Mouse (Mus musculus): Measurements from ENCODE around the gene Ak3. TPM values are rescaled to one million over a fixed set of nuclear protein-coding genes. Genes with fewer than 3 reads are reported as not detected.
A peak's percentile ranks its signal among the peaks of the same experiment; 100 is the strongest.

Ak3 gene
- total RNA-seq, 1 experiment: 13.8 TPM

DNA sequence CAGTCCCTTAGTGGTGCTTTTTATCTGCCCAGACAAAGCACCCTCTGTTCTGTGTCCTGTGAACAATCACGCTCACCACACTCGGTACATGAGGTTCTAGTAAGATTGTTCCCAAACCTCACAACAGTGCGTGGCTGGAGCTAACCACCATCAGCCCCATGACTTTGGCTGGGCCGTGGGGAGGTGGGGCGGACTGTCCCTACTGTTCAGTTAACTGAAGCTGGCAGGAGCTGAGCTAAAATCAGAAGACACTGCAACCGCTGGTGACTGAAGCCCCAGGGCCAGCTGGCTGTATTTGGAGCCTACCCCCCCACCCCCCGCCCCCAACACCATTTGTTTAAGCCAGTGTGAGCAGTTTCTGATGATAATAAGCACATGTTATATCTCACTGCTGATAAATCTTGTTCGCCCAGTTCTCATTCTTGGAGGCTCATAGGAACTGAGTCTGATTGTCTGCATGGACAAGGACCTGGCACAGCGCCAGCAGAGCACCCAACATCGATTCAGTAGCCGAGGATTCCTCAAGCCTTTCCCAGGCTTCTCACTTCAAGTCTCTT is 23.3 kb downstream of the Ak3 start:
- DNase-seq (ENCODE audit: low read depth, low spot score): no peak
- in situ Hi-C loops (cut with MboI; ENCODE audit: low sequenced_read_pairs in 2 of 2, unreplicated experiment in 2 of 2): no loop called here
- Histone ChIP-seq H3K9me3 (ENCODE audit: control insufficient read depth, insufficient read depth, low read depth, low read length) (no peaks in the 10 kb centered on the region), H3K4me1 (ENCODE audit: control insufficient read depth in 2 of 2, insufficient read depth in 2 of 2, low read length in 2 of 2, poor library complexity in 1 of 2) (0 out of 4 replicates have a peak, but pooled peaks cover 0 to 2% of the 10 kb centered on the region in 2 experiments), H3K36me3 (ENCODE audit: control insufficient read depth, insufficient read depth, low read length, poor library complexity, severe bottlenecking) (peaks cover 28% of the 10 kb centered on the region; the same call in 1 of the 2 replicates), H3K4me3 (ENCODE audit: insufficient read depth in 1 of 2, low read depth in 1 of 2, low read length in 2 of 2, poor library complexity in 1 of 2, severe bottlenecking in 1 of 2) (no peak overlapping the region), H3K27ac (ENCODE audit: insufficient read depth, low read depth, low read length, poor library complexity, severe bottlenecking) (no peak overlapping the region), H3K9ac (ENCODE audit: insufficient read depth, low read depth, low read length, poor library complexity, severe bottlenecking) (no peak overlapping the region)
- no peak for TF ChIP-seq MAFK (IDR thresholded peaks at IDR 0.05; ENCODE audit: insufficient read depth, low read depth, low read length)
- TF ChIP-seq HCFC1 (IDR thresholded peaks at IDR 0.05; ENCODE audit: borderline replicate concordance, insufficient read depth, low read length): no peak
- no peak for TF ChIP-seq ZC3H11A (IDR thresholded peaks at IDR 0.05; ENCODE audit: borderline replicate concordance, low read depth, low read length)
- no peak for TF ChIP-seq CHD2 (IDR thresholded peaks at IDR 0.05; ENCODE audit: low read depth, low read length)
- no peak for TF ChIP-seq ZNF384 (IDR thresholded peaks at IDR 0.05; ENCODE audit: low read depth, low read length)

DNA sequence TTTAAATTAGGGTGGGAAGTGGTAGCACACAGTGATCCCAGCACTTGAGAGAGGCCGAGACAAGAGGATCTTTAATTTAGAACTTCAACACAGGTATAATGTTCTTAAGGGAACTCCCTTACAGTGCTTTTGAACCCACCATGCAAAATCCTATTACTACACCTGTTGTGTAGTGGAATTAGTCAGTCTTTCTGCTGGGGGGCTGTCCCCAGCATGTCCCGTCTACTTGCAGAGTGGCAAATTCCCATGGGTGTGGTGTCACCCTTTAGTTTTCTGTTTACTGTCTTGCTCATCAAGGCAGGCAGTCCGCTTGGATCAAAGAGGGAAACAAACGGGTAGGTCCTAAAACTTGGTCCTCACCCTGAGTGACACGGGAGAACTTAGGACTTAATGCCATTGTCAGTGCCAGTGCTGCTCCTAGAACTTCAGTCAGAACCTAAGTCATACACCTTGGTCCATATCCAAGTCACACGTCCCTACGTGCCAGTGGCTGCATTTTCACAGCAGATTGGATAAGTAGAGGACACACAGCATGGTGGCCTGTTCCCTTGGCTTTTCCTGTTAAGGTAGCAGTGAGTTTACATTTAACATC is 25.9 kb downstream of the Ak3 start:
- no peaks in the 10 kb centered on the region for H3K9me3 ChIP-seq (ENCODE audit: control insufficient read depth, insufficient read depth, low read depth, low read length)
- TF ChIP-seq CHD2 (IDR thresholded peaks at IDR 0.05; ENCODE audit: low read depth, low read length) (no peak), MAFK (IDR thresholded peaks at IDR 0.05; ENCODE audit: insufficient read depth, low read depth, low read length) (no peak), ZC3H11A (IDR thresholded peaks at IDR 0.05; ENCODE audit: borderline replicate concordance, low read depth, low read length) (no peak), ZNF384 (IDR thresholded peaks at IDR 0.05; ENCODE audit: low read depth, low read length) (no peak), HCFC1 (IDR thresholded peaks at IDR 0.05; ENCODE audit: borderline replicate concordance, insufficient read depth, low read length) (no peak)
- no peak overlapping the region for H3K4me3 ChIP-seq (ENCODE audit: insufficient read depth in 1 of 2, low read depth in 1 of 2, low read length in 2 of 2, poor library complexity in 1 of 2, severe bottlenecking in 1 of 2)
- DNase-seq (ENCODE audit: low read depth, low spot score): no peak
- no peak overlapping the region for H3K27ac ChIP-seq (ENCODE audit: insufficient read depth, low read depth, low read length, poor library complexity, severe bottlenecking)
- 0 out of 4 replicates have a peak, but pooled peaks cover 0 to 2% of the 10 kb centered on the region in 2 experiments for H3K4me1 ChIP-seq (ENCODE audit: control insufficient read depth in 2 of 2, insufficient read depth in 2 of 2, low read length in 2 of 2, poor library complexity in 1 of 2)
- in situ Hi-C loops (cut with MboI; ENCODE audit: low sequenced_read_pairs in 2 of 2, unreplicated experiment in 2 of 2): no loop called here
- no peak overlapping the region for H3K9ac ChIP-seq (ENCODE audit: insufficient read depth, low read depth, low read length, poor library complexity, severe bottlenecking)
- H3K36me3 ChIP-seq (ENCODE audit: control insufficient read depth, insufficient read depth, low read length, poor library complexity, severe bottlenecking): peaks cover 28% of the 10 kb centered on the region; the same call in 1 of the 2 replicates

DNA sequence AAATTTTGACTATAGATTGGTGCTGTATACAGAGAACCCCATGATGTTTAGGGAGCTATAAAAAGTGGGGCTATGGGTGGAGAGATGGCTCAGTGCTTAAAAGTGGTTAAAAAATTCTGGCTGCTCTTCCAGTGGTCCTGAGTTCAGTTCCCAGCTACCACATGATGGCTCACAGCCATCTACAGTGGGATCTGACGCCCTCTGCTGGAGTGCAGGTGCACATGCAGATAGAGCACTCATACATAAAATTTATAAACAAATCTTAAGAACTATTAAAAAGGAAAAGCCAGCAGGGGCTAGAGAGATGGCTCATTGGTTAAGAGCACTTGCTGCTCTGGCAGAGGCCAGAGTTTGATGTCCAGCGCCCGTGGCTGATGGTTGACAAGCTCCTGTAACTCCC is 28.1 kb downstream of the Ak3 start:
- in situ Hi-C loops (cut with MboI; ENCODE audit: low sequenced_read_pairs in 2 of 2, unreplicated experiment in 2 of 2): no loop called here
- Histone ChIP-seq H3K4me3 (ENCODE audit: insufficient read depth in 1 of 2, low read depth in 1 of 2, low read length in 2 of 2, poor library complexity in 1 of 2, severe bottlenecking in 1 of 2) (no peak overlapping the region), H3K27ac (ENCODE audit: insufficient read depth, low read depth, low read length, poor library complexity, severe bottlenecking) (no peak overlapping the region), H3K36me3 (ENCODE audit: control insufficient read depth, insufficient read depth, low read length, poor library complexity, severe bottlenecking) (peaks cover 21% of the 10 kb centered on the region), H3K9ac (ENCODE audit: insufficient read depth, low read depth, low read length, poor library complexity, severe bottlenecking) (no peak overlapping the region), H3K9me3 (ENCODE audit: control insufficient read depth, insufficient read depth, low read depth, low read length) (no peaks in the 10 kb centered on the region), H3K4me1 (ENCODE audit: control insufficient read depth in 2 of 2, insufficient read depth in 2 of 2, low read length in 2 of 2, poor library complexity in 1 of 2) (0 out of 4 replicates have a peak, but pooled peaks cover 0 to 2% of the 10 kb centered on the region in 2 experiments)
- TF ChIP-seq ZNF384 (IDR thresholded peaks at IDR 0.05; ENCODE audit: low read depth, low read length): no peak
- TF ChIP-seq ZC3H11A (IDR thresholded peaks at IDR 0.05; ENCODE audit: borderline replicate concordance, low read depth, low read length): peak; percentile 41; the same call in 1 of the 2 replicates
- no peak for DNase-seq (ENCODE audit: low read depth, low spot score)

DNA sequence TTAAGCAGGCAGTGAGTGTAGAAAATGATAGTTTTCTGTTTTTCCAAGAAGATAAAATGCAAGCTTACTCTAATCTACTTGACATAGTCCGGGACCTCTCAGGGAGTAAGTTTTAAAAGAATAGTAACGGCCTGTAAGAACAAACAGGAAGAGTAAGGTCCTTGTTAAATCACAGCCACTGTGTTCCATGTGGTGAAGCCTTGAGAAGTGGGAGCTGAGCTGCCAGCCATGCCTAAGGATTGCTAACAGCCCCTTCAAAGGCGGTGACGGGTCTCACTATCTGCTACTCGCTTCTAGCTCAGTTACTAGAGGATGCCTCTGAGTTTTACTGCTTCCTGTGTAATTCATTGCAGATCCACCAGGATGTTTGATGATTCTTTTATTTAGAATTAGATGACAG is 31.0 kb downstream of the Ak3 start:
- H3K4me1 ChIP-seq (ENCODE audit: control insufficient read depth in 2 of 2, insufficient read depth in 2 of 2, low read length in 2 of 2, poor library complexity in 1 of 2): no peaks in the 10 kb centered on the region
- DNase-seq (ENCODE audit: low read depth, low spot score): no peak
- TF ChIP-seq MAFK (IDR thresholded peaks at IDR 0.05; ENCODE audit: insufficient read depth, low read depth, low read length): no peak
- no peak for TF ChIP-seq ZC3H11A (IDR thresholded peaks at IDR 0.05; ENCODE audit: borderline replicate concordance, low read depth, low read length)
- TF ChIP-seq HCFC1 (IDR thresholded peaks at IDR 0.05; ENCODE audit: borderline replicate concordance, insufficient read depth, low read length): no peak
- TF ChIP-seq ZNF384 (IDR thresholded peaks at IDR 0.05; ENCODE audit: low read depth, low read length): no peak
- TF ChIP-seq CHD2 (IDR thresholded peaks at IDR 0.05; ENCODE audit: low read depth, low read length): no peak
- H3K27ac ChIP-seq (ENCODE audit: insufficient read depth, low read depth, low read length, poor library complexity, severe bottlenecking): no peak overlapping the region
- no peak overlapping the region for H3K9ac ChIP-seq (ENCODE audit: insufficient read depth, low read depth, low read length, poor library complexity, severe bottlenecking)
- H3K36me3 ChIP-seq (ENCODE audit: control insufficient read depth, insufficient read depth, low read length, poor library complexity, severe bottlenecking): peaks cover 18% of the 10 kb centered on the region
- no peak overlapping the region for H3K4me3 ChIP-seq (ENCODE audit: insufficient read depth in 1 of 2, low read depth in 1 of 2, low read length in 2 of 2, poor library complexity in 1 of 2, severe bottlenecking in 1 of 2)
- in situ Hi-C loops (cut with MboI; ENCODE audit: low sequenced_read_pairs in 2 of 2, unreplicated experiment in 2 of 2): no loop called here
- H3K9me3 ChIP-seq (ENCODE audit: control insufficient read depth, insufficient read depth, low read depth, low read length): no peaks in the 10 kb centered on the region

All from ES-E14 (cell line).